Mouse (Mus musculus): ENCODE data around the gene Tmem132d. TPM values are rescaled to one million over a fixed set of nuclear protein-coding genes. Genes with fewer than 3 reads are reported as not detected.

Gene Tmem132d
- polyA plus RNA-seq, 1 experiment from 2014 or later: not detected

- Histone ChIP-seq H3K4me3 (ENCODE audit: low read depth, low read length) (no peak overlapping the region), H3K9ac (ENCODE audit: low read depth, low read length) (no peak overlapping the region), H3K27me3 (replicated peaks; ENCODE audit: control insufficient read depth, insufficient read depth, low read length) (peaks cover 37% of the 10 kb centered on the region), H3K27ac (ENCODE audit: low read depth, low read length) (no peak overlapping the region), H3K4me2 (no peak overlapping the region), H3K9me3 (ENCODE audit: control insufficient read depth, low read length) (no peaks in the 10 kb centered on the region), H3K36me3 (ENCODE audit: control insufficient read depth, insufficient read depth, low read length) (no peaks in the 10 kb centered on the region), H3K4me1 (replicated peaks; ENCODE audit: control insufficient read depth, insufficient read depth, low read length) (no peaks in the 10 kb centered on the region)
- no peak for ATAC-seq (replicated peaks; ENCODE audit: low FRiP score)
- 17% methylated on average over 6 of the region's 6 CpGs for WGBS
- no peak for DNase-seq (ENCODE audit: low spot score)
Measured at GRCm38 (mm10) chr5:128444876-128445275, 12.0 kb upstream of the Tmem132d start.

- no peak overlapping the region for H3K27ac ChIP-seq (ENCODE audit: low read depth, low read length)
- DNase-seq (ENCODE audit: low spot score): no peak
- H3K4me2 ChIP-seq: 0 out of 2 replicates have a peak overlapping the region, but pooled peaks have one; percentile 7
- no peaks in the 10 kb centered on the region for H3K9me3 ChIP-seq (ENCODE audit: control insufficient read depth, low read length)
- no peaks in the 10 kb centered on the region for H3K36me3 ChIP-seq (ENCODE audit: control insufficient read depth, insufficient read depth, low read length)
- H3K9ac ChIP-seq (ENCODE audit: low read depth, low read length): no peak overlapping the region
- H3K27me3 ChIP-seq (replicated peaks; ENCODE audit: control insufficient read depth, insufficient read depth, low read length): peaks cover 37% of the 10 kb centered on the region
- no peak overlapping the region for H3K4me3 ChIP-seq (ENCODE audit: low read depth, low read length)
- 28% methylated on average over 4 of the region's 4 CpGs for WGBS
- no peak for ATAC-seq (replicated peaks; ENCODE audit: low FRiP score)
- no peaks in the 10 kb centered on the region for H3K4me1 ChIP-seq (replicated peaks; ENCODE audit: control insufficient read depth, insufficient read depth, low read length)
Measured at GRCm38 (mm10) chr5:128443848-128444247, 11.0 kb upstream of the Tmem132d start.

- peaks cover 37% of the 10 kb centered on the region for H3K27me3 ChIP-seq (replicated peaks; ENCODE audit: control insufficient read depth, insufficient read depth, low read length)
- ATAC-seq (replicated peaks; ENCODE audit: low FRiP score): no peak
- no peak overlapping the region for H3K27ac ChIP-seq (ENCODE audit: low read depth, low read length)
- no peaks in the 10 kb centered on the region for H3K9me3 ChIP-seq (ENCODE audit: control insufficient read depth, low read length)
- H3K4me3 ChIP-seq (ENCODE audit: low read depth, low read length): no peak overlapping the region
- no peak for DNase-seq (ENCODE audit: low spot score)
- 18% methylated on average over 5 of the region's 5 CpGs for WGBS
- H3K36me3 ChIP-seq (ENCODE audit: control insufficient read depth, insufficient read depth, low read length): no peaks in the 10 kb centered on the region
- H3K4me1 ChIP-seq (replicated peaks; ENCODE audit: control insufficient read depth, insufficient read depth, low read length): no peaks in the 10 kb centered on the region
- H3K4me2 ChIP-seq: no peak overlapping the region
- H3K9ac ChIP-seq (ENCODE audit: low read depth, low read length): no peak overlapping the region
Measured at GRCm38 (mm10) chr5:128441121-128441520, 8.2 kb upstream of the Tmem132d start.

- Histone ChIP-seq H3K9ac (ENCODE audit: low read depth, low read length) (no peak overlapping the region), H3K4me2 (no peak overlapping the region), H3K4me3 (ENCODE audit: low read depth, low read length) (no peak overlapping the region), H3K27me3 (replicated peaks; ENCODE audit: control insufficient read depth, insufficient read depth, low read length) (peaks cover 29% of the 10 kb centered on the region), H3K27ac (ENCODE audit: low read depth, low read length) (no peak overlapping the region), H3K9me3 (ENCODE audit: control insufficient read depth, low read length) (no peaks in the 10 kb centered on the region), H3K36me3 (ENCODE audit: control insufficient read depth, insufficient read depth, low read length) (no peaks in the 10 kb centered on the region), H3K4me1 (replicated peaks; ENCODE audit: control insufficient read depth, insufficient read depth, low read length) (no peaks in the 10 kb centered on the region)
- 2% methylated on average over 5 of the region's 5 CpGs for WGBS
- DNase-seq (ENCODE audit: low spot score): peak; percentile 49
- ATAC-seq (replicated peaks; ENCODE audit: low FRiP score): no peak
Measured at GRCm38 (mm10) chr5:128439828-128440227, 7.0 kb upstream of the Tmem132d start.

- Histone ChIP-seq H3K27me3 (replicated peaks; ENCODE audit: control insufficient read depth, insufficient read depth, low read length) (peaks cover 30% of the 10 kb centered on the region), H3K4me3 (ENCODE audit: low read depth, low read length) (no peak overlapping the region), H3K4me2 (no peak overlapping the region), H3K27ac (ENCODE audit: low read depth, low read length) (no peak overlapping the region), H3K9ac (ENCODE audit: low read depth, low read length) (no peak overlapping the region), H3K36me3 (ENCODE audit: control insufficient read depth, insufficient read depth, low read length) (no peaks in the 10 kb centered on the region), H3K9me3 (ENCODE audit: control insufficient read depth, low read length) (no peaks in the 10 kb centered on the region), H3K4me1 (replicated peaks; ENCODE audit: control insufficient read depth, insufficient read depth, low read length) (no peaks in the 10 kb centered on the region)
- 76% methylated on average over 16 of the region's 16 CpGs for WGBS
- ATAC-seq (replicated peaks; ENCODE audit: low FRiP score) (no peak), DNase-seq (ENCODE audit: low spot score) (no peak)
Measured at GRCm38 (mm10) chr5:128438078-128438477, 5.2 kb upstream of the Tmem132d start.

GRCm38 (mm10) chr5:128436909-128437308 lies 4.0 kb upstream of the Tmem132d start:
- no peak for DNase-seq (ENCODE audit: low spot score)
- Histone ChIP-seq H3K4me1 (replicated peaks; ENCODE audit: control insufficient read depth, insufficient read depth, low read length) (no peaks in the 10 kb centered on the region), H3K27me3 (replicated peaks; ENCODE audit: control insufficient read depth, insufficient read depth, low read length) (peaks cover 32% of the 10 kb centered on the region), H3K27ac (ENCODE audit: low read depth, low read length) (no peak overlapping the region), H3K4me2 (no peak overlapping the region), H3K4me3 (ENCODE audit: low read depth, low read length) (no peak overlapping the region), H3K9ac (ENCODE audit: low read depth, low read length) (no peak overlapping the region), H3K36me3 (ENCODE audit: control insufficient read depth, insufficient read depth, low read length) (no peaks in the 10 kb centered on the region), H3K9me3 (ENCODE audit: control insufficient read depth, low read length) (no peaks in the 10 kb centered on the region)
- 17% methylated on average over 9 of the region's 9 CpGs for WGBS
- no peak for ATAC-seq (replicated peaks; ENCODE audit: low FRiP score)

GRCm38 (mm10) chr5:128435683-128436082 lies 2.8 kb upstream of the Tmem132d start:
- ATAC-seq (replicated peaks; ENCODE audit: low FRiP score) (no peak), DNase-seq (ENCODE audit: low spot score) (no peak)
- Histone ChIP-seq H3K27me3 (replicated peaks; ENCODE audit: control insufficient read depth, insufficient read depth, low read length) (peaks cover 37% of the 10 kb centered on the region), H3K27ac (ENCODE audit: low read depth, low read length) (no peak overlapping the region), H3K36me3 (ENCODE audit: control insufficient read depth, insufficient read depth, low read length) (no peaks in the 10 kb centered on the region), H3K9ac (ENCODE audit: low read depth, low read length) (no peak overlapping the region), H3K4me3 (ENCODE audit: low read depth, low read length) (no peak overlapping the region), H3K4me2 (no peak overlapping the region), H3K4me1 (replicated peaks; ENCODE audit: control insufficient read depth, insufficient read depth, low read length) (no peaks in the 10 kb centered on the region), H3K9me3 (ENCODE audit: control insufficient read depth, low read length) (no peaks in the 10 kb centered on the region)
- 61% methylated on average over 5 of the region's 5 CpGs for WGBS

- Histone ChIP-seq H3K4me2 (no peak overlapping the region), H3K4me3 (ENCODE audit: low read depth, low read length) (no peak overlapping the region), H3K27ac (ENCODE audit: low read depth, low read length) (no peak overlapping the region), H3K9ac (ENCODE audit: low read depth, low read length) (no peak overlapping the region), H3K27me3 (replicated peaks; ENCODE audit: control insufficient read depth, insufficient read depth, low read length) (peaks cover 38% of the 10 kb centered on the region), H3K36me3 (ENCODE audit: control insufficient read depth, insufficient read depth, low read length) (no peaks in the 10 kb centered on the region), H3K4me1 (replicated peaks; ENCODE audit: control insufficient read depth, insufficient read depth, low read length) (no peaks in the 10 kb centered on the region), H3K9me3 (ENCODE audit: control insufficient read depth, low read length) (no peaks in the 10 kb centered on the region)
- no peak for ATAC-seq (replicated peaks; ENCODE audit: low FRiP score)
- DNase-seq (ENCODE audit: low spot score): no peak
- WGBS: 47% methylated on average over 9 of the region's 9 CpGs
Measured at GRCm38 (mm10) chr5:128433786-128434185, 909 bp upstream of the Tmem132d start.

- WGBS: 2% methylated on average over 32 of the region's 37 CpGs
- H3K4me3 ChIP-seq (ENCODE audit: low read depth, low read length): peak overlapping the region; percentile 33
Measured at GRCm38 (mm10) chr5:128432422-128432821, 455 bp downstream of the Tmem132d start.

More at GRCm38 (mm10) chr5:128432422-128432821, 455 bp downstream of the Tmem132d start:
- no peaks in the 10 kb centered on the region for H3K36me3 ChIP-seq (ENCODE audit: control insufficient read depth, insufficient read depth, low read length)
- H3K4me2 ChIP-seq: peak overlapping the region; percentile 51
- H3K9me3 ChIP-seq (ENCODE audit: control insufficient read depth, low read length): no peaks in the 10 kb centered on the region
- no peak overlapping the region for H3K27ac ChIP-seq (ENCODE audit: low read depth, low read length)
- H3K4me1 ChIP-seq (replicated peaks; ENCODE audit: control insufficient read depth, insufficient read depth, low read length): no peaks in the 10 kb centered on the region
- peaks cover 38% of the 10 kb centered on the region for H3K27me3 ChIP-seq (replicated peaks; ENCODE audit: control insufficient read depth, insufficient read depth, low read length)
- ATAC-seq (replicated peaks; ENCODE audit: low FRiP score) (no peak), DNase-seq (ENCODE audit: low spot score) (no peak)
- no peak overlapping the region for H3K9ac ChIP-seq (ENCODE audit: low read depth, low read length)
